In the genomic region with DNA sequence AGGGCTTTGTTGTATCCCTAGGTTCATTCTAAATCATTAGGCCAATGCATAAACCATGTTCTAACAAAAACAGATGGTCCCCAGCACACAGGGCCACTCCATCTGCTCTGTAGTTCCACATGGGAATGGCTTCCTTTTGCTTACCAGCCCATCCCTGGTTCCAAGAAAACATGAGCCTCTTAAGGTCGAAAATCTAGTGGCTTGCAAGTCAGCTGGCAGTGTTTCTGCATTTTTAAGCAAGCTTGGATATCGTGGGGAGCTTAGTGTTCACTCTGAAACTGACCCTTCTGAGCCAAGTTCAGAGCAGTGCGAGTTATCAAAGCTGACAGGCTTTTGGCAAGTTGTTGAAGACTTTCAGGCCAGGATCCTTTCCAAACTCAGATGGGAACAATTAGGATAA, we compare ENCODE assay signal across 8 mouse cellular contexts.
DNase-seq lines count a peak whose midpoint lies in the region; ATAC-seq and TF ChIP-seq lines count a peak whose summit lies in the region.
"Had no signal": no experiment of that assay in that cellular context is flagged by ENCODE, and none has a peak within 500 bp of the region (broad histone marks: within the 10 kb centered on the region; RNA-seq: fewer than 3 reads in every experiment).

No protein-coding gene starts in this region.

- no peak overlapping the region for H3K4me2 ChIP-seq in lung, embryonic 15.5 days
- H3K4me2 ChIP-seq: liver, embryonic 15.5 days had no signal

- 3% methylated on average over 3 of the region's 3 CpGs for WGBS in cerebellum, adult 2 months
- WGBS in lung, embryonic 15.5 days, result 25% methylated on average over 3 of the region's 3 CpGs

- no peak overlapping the region for H3K9ac ChIP-seq in lung, embryonic 15.5 days
- H3K9ac ChIP-seq: liver, embryonic 15.5 days had no signal

- H3K4me1 ChIP-seq in cerebellum, adult 2 months (ENCODE audit: control insufficient read depth, insufficient read depth, low read length), result peaks cover 6% of the 10 kb centered on the region; the same call in 1 of the 2 replicates
- H3K4me1 ChIP-seq in lung, embryonic 15.5 days, result no peaks in the 10 kb centered on the region
- H3K4me1 ChIP-seq: liver, embryonic 15.5 days had no signal

- H3K27ac ChIP-seq in cerebellum, adult 2 months (ENCODE audit: insufficient read depth, low read length), result no peak overlapping the region
- H3K27ac ChIP-seq in lung, embryonic 15.5 days, result no peak overlapping the region
- H3K27ac ChIP-seq: liver, embryonic 15.5 days had no signal

- ATAC-seq in lung, embryonic 15.5 days (ENCODE audit: borderline replicate concordance, extremely low read depth, low FRiP score, low TSS enrichment), result peak; percentile 75; the same call in 1 of the 2 replicates
- ATAC-seq in activated CD4-positive, CD25-positive, alpha-beta regulatory T cell, adult 4 months, result no peak
- ATAC-seq in erythroblast, adult 5-6 weeks (replicated peaks; ENCODE audit: low FRiP score, poor library complexity, severe bottlenecking), result no peak

- no peaks in the 10 kb centered on the region for H3K9me3 ChIP-seq in lung, embryonic 15.5 days
- H3K9me3 ChIP-seq: liver, embryonic 15.5 days had no signal

- no peak overlapping the region for H3K4me3 ChIP-seq in cerebellum, adult 2 months (replicated peaks; ENCODE audit: insufficient read depth, low read depth, low read length)
- H3K4me3 ChIP-seq in lung, embryonic 15.5 days, result no peak overlapping the region
- H3K4me3 ChIP-seq: liver, embryonic 15.5 days had no signal

- no peaks in the 10 kb centered on the region for H3K36me3 ChIP-seq in lung, embryonic 15.5 days
- H3K36me3 ChIP-seq: liver, embryonic 15.5 days had no signal

- no peak for TF ChIP-seq CTCF in cerebellum, adult 2 months (IDR thresholded peaks at IDR 0.05; ENCODE audit: borderline replicate concordance, insufficient read depth, low read depth, low read length)

- no peak for TF ChIP-seq POLR2A in cerebellum, adult 2 months (IDR thresholded peaks at IDR 0.05; ENCODE audit: borderline replicate concordance, insufficient read depth, low read length)

- no peaks in the 10 kb centered on the region for H3K27me3 ChIP-seq in cerebellum, adult 2 months (ENCODE audit: control insufficient read depth, insufficient read depth, low read length)
- H3K27me3 ChIP-seq in lung, embryonic 15.5 days, result no peaks in the 10 kb centered on the region
- H3K27me3 ChIP-seq: liver, embryonic 15.5 days had no signal

- DNase-seq in adrenal gland, postnatal 14 days, result peak; percentile 36
- DNase-seq in cerebellum, adult 2 months, result peak; percentile 82 to 93
- peak; percentile 79 to 91 for DNase-seq in heart, adult 18-20 months
- DNase-seq in kidney, adult 8-10 months, result peak; percentile 10 to 67

Comparison
In these comparisons a context has a peak if more than half of its experiments do, and no peak if none do; other contexts are left out.
1. DNase-seq: peak in every context shown above with its lines; median percentile 88 in cerebellum, adult 2 months; 85 in heart, adult 18-20 months; 38 in kidney, adult 8-10 months; 36 in adrenal gland, postnatal 14 days.